ENCODE assay signal across 9 mouse cellular contexts in the genomic region with DNA sequence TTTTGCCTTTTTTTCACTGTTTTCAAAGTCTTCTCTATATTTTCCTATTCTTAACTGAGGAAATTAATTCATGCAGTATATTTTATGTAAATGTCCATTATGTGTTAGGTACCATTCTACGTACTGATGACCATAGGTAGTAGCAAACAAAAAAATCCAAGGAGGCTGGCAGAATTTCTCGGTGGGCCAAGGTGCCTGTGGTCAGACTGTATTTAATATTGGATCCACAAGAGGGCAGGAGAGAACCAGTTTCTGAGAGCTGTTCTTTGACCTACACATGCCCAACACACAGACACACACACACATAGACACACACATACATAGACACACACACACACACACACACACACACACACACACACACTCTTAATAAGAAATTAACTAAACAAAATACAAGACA. TPM values are rescaled to one million over a fixed set of nuclear protein-coding genes. Genes with fewer than 3 reads are reported as not detected.
A peak's percentile ranks its signal among the peaks of the same experiment; 100 is the strongest.
DNase-seq lines count a peak whose midpoint lies in the region; ATAC-seq lines count a peak whose summit lies in the region.
"Had no signal": no experiment of that assay in that cellular context is flagged by ENCODE, and none has a peak within 500 bp of the region (broad histone marks: within the 10 kb centered on the region; RNA-seq: fewer than 3 reads in every experiment).

No protein-coding gene starts in this region.

- H3K9me3 ChIP-seq in kidney, embryonic 15.5 days (replicated peaks) = no peaks in the 10 kb centered on the region

- H3K36me3 ChIP-seq in kidney, embryonic 15.5 days = no peaks in the 10 kb centered on the region

- no peaks in the 10 kb centered on the region for H3K27me3 ChIP-seq in kidney, embryonic 15.5 days
- H3K27me3 ChIP-seq: megakaryocyte, embryonic 14.5 days had no signal

- ATAC-seq in kidney, embryonic 15.5 days (replicated peaks; ENCODE audit: low FRiP score) = no peak
- ATAC-seq in megakaryocyte progenitor cell, adult 5-6 weeks (replicated peaks; ENCODE audit: poor library complexity) = peak; percentile 50; the same call in 1 of the 2 replicates

- no peak overlapping the region for H3K4me2 ChIP-seq in kidney, embryonic 15.5 days

- no peak overlapping the region for H3K9ac ChIP-seq in kidney, embryonic 15.5 days

- no peak overlapping the region for H3K27ac ChIP-seq in kidney, embryonic 15.5 days

- 63% methylated on average over 2 of the region's 2 CpGs for WGBS in kidney, embryonic 15.5 days

- peak; percentile 2 for DNase-seq in kidney, postnatal 14 days
- DNase-seq in ES-CJ7 (ENCODE audit: low read depth, low spot score) (peak; percentile 52), adipocyte (ENCODE audit: low spot score) (peak; percentile 71)
- no peak for DNase-seq in B cell, adult 2 months
- no peak for DNase-seq in lung, postnatal 10 days
- no peak for DNase-seq in urinary bladder, postnatal 14 days (ENCODE audit: low spot score)

- no peaks in the 10 kb centered on the region for H3K4me1 ChIP-seq in kidney, embryonic 15.5 days
- H3K4me1 ChIP-seq: megakaryocyte, embryonic 14.5 days had no signal

- H3K4me3 ChIP-seq in kidney, embryonic 15.5 days (replicated peaks) = no peak overlapping the region
- H3K4me3 ChIP-seq: megakaryocyte, embryonic 14.5 days had no signal

RNA-seq across cellular contexts. Expression of a gene that starts 48.2 kb away (rescaled TPM):
- polyA plus RNA-seq in kidney, embryonic 15.5 days (2015; fragmentation: Nextera tagmentation; extraction: Ambion mirVana) = 5.3 and 5.7 TPM in 2 replicates
- total RNA-seq in megakaryocyte progenitor cell, adult 5-6 weeks (2015) = 4.1 and 7.3 TPM in 2 replicates
- total RNA-seq in megakaryocyte progenitor cell, adult 5-6 weeks (2017) = 3.7 and 4.0 TPM in 2 replicates

Comparison
In these comparisons a context has a peak if more than half of its experiments do, and no peak if none do; other contexts are left out.
1. DNase-seq: peak in kidney, postnatal 14 days (single experiment), ES-CJ7 (single experiment) and adipocyte (single experiment); none in B cell, adult 2 months (0 of 2), lung, postnatal 10 days (single experiment) and urinary bladder, postnatal 14 days (single experiment).